Mouse (Mus musculus): ENCODE data around the gene Foxp1.

Gene Foxp1

GRCm38 (mm10) chr6:99359036-99359698 is 163.4 kb downstream of the Foxp1 start:
- peak; percentile 77 for DNase-seq (ENCODE audit: low spot score)

- DNase-seq (ENCODE audit: low spot score) = no peak
Measured at GRCm38 (mm10) chr6:99357931-99358330, 164.6 kb downstream of the Foxp1 start.

DNA sequence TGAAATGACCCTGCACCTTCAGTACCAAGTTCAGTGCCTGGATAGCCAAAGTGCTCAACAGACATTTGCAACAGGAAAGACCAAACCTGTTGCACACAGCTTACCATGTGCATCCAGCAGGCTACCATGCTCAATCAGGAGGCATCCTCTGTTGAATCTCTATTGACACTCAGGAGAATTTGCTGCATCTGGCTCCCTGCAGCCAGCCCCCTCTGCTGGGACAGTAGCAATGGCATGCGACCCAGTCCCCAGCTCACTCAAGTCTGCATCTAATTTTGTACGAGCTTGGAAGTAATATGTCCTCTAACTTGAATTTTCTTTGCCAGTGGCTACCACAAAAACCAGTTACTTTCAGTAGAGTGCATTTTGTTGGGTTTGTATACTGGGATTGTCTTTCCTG is 168.2 kb downstream of the Foxp1 start:
- DNase-seq (ENCODE audit: low spot score) = no peak

DNA sequence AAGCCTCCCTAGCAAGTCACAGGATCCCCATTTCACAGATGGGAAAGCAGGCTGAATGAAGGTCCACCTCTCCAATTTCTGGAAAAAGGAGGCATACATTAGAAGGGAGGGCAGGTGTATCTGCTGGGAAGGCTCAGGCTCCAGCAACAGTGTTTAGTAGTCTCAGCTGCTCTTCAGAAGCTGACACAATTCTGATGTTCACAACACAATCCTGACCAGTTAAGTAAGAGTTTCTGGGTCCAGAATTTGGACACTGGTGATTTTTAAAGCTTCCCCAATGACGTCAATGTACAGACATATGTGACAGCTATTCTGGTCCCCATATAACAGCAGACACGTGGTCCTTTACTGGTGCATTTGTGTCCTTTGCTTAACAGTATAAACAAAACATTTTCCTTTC is 169.1 kb downstream of the Foxp1 start:
- no peak for DNase-seq (ENCODE audit: low spot score)

DNA sequence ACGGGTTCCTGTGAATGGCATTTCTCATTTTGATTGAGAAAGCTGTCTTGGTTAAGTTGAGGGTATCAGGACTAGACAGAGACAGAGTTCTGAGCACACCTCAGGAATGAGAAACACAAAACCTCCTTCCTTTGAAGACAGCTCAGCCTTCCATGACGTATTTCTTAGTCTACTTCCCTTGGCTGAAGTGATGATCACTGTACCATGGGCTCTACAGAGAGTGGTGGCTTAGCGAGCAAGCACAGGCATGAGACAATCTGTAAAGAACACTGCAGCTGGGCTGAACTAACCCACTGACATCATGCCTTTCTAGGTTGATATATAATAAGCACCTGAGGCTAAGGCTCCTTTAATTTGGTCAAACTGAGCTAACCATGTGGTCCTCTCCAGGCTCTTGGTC is 172.0 kb downstream of the Foxp1 start:
- no peak for DNase-seq (ENCODE audit: low spot score)

- DNase-seq (ENCODE audit: low spot score) = no peak
Measured at GRCm38 (mm10) chr6:99350156-99350555, 172.4 kb downstream of the Foxp1 start.

DNA sequence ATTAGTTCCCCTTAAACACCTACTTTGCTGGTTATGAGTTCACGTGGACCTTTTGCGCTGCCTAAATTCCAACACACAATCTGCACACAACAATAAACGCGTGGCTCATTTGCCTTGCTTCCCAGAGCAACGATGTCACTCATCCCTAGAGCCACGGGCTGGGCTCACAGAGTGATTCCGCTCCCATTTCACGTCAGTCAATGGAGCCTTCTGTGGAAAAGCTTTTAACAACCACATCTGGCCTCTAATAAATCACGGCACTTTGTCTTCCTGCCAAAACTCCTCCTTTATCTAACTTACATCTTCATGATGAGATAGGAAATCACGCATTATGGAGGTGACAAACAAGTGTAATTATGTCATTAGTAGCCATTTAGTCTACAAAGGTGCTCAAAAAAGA is 174.7 kb downstream of the Foxp1 start:
- DNase-seq (ENCODE audit: low spot score) = no peak

GRCm38 (mm10) chr6:99344966-99345365 is 177.6 kb downstream of the Foxp1 start:
- no peak for DNase-seq (ENCODE audit: low spot score)

- no peak for DNase-seq (ENCODE audit: low spot score)
Measured at GRCm38 (mm10) chr6:99344357-99344756, 178.2 kb downstream of the Foxp1 start.

- DNase-seq (ENCODE audit: low spot score) = no peak
Measured at GRCm38 (mm10) chr6:99343815-99344214, 178.7 kb downstream of the Foxp1 start.

DNA sequence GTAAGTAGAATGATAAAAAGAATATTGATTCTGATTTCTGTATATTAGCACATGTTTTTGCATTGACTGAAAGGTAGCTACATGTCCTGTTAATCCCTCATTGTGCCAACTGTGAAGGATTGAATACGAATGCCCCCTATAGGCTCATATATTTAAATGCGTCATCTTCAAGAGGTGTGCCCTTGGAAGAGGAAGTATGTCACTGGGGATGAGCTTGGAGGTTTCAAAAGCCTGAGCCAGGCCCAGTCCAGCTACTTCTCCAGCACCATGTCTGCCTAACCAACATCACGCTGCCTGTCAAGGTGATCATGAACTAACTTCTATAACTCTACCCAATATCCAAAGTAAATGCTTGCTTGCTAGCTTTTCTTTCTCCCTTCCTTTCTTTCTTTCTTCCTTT is 180.1 kb downstream of the Foxp1 start:
- no peak for DNase-seq (ENCODE audit: low spot score)

- DNase-seq (ENCODE audit: low spot score) = no peak
Measured at GRCm38 (mm10) chr6:99340902-99341301, 181.6 kb downstream of the Foxp1 start.

DNA sequence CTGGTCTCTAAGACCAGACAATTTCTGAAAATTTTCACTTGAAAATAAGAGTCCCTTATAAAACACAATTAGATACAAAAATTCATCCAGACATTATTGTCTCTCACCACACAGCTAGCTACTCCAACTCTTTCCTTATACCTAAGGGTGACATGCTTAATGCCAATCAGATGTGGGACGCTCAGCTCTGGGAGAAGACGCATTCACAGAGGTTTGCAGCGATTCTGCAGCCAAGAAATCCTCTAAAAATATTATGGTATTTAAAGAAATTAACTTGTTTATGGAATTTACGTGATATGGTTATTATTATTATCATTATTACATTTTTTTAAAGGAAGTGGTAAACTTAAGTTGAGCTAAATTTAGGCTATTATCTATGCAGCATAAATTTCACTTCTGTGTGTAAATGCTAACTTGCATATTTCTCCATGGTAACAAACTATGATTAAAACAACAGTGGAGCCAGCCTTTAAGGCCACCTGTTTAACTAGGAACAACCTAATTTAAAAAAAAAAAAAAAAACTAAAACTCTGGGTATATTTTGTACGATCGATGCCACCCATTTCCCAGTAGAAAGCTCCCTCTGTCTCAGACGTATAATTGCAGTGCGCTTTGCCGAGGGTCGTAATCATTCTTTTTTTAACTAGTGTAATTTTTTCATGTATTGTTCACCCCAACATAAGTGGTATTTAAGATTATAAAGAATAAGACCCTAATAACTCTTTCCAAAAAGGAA is 182.4 kb downstream of the Foxp1 start:
- no peak for DNase-seq (ENCODE audit: low spot score)

GRCm38 (mm10) chr6:99339343-99339620 is 183.2 kb downstream of the Foxp1 start:
- DNase-seq (ENCODE audit: low spot score) = no peak

DNA sequence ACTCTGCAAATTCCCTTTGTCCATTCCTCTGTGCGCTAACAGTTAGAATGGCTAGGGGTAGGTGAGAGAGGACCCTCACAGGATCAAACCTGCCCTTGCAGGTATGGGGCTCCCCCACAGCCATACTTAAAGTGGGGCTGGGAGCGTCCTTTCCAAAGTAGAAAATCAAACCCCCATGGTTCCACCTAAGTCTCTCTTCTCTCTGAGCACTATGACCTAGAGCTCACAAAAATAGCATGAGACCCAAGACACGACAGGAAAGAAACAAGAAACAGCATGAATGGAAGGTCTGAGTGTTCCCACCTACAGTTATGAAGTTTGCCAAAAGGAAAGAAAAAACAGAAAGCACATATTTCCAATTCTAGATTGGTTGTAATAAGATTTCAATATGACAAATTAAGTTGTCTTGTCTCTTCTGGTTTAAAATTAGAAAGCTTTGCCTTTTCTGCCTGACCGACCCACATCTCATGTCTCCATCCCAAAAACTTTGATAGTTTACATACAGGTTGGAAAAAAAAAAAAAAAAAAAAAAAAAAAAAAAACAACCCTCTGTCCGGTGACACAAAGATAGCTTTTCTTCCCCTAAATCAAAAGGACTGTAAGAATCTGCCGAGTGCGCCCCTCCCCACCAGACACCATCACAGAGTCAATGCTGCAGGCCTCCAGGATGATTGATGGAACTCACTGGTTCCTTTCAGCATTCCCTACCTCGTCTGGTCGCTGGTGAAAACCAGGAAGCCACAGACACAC is 183.8 kb downstream of the Foxp1 start:
- DNase-seq (ENCODE audit: low spot score) = no peak

DNA sequence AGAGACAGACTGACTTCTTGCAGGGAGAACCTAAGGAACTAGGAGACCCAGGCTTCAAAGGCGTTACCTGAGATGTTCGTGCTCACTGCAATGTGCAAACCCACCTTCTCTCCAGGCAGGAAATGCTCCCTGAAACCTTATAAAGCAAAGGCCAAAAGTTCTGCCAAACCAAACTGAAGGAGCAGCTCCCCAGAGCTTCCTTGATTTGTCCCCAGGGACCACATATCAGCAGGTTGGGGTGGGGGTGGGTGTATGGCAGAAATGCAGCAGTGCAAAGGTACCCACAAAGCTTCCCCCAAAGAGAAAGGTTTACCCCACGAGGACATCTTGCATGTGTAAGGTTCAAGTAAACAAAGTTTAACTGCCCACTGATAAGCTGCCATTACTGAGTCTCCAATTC is 184.3 kb downstream of the Foxp1 start:
- DNase-seq (ENCODE audit: low spot score) = no peak

- no peak for DNase-seq (ENCODE audit: low spot score)
Measured at GRCm38 (mm10) chr6:99337575-99337974, 184.9 kb downstream of the Foxp1 start.

DNA sequence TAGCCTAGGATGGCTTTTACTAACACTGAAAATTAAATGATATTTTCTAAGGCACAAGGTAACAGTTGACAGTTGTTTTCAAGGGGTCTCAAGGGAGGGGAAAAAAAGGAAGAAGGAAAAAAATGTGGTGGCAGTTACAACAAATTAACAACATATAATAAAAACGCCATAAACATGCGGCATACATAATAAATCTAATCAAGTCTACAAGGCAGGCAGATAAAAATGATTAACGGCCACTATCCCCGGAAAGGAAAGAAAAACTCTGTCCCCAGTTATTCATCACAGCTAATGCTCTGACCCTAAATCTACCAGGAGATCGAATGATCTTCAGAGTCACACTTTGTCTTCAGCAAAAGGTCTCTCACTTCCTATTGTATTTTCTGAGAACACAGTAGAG is 186.3 kb downstream of the Foxp1 start:
- DNase-seq (ENCODE audit: low spot score) = no peak

GRCm38 (mm10) chr6:99335174-99335830 is 187.2 kb downstream of the Foxp1 start:
- DNase-seq (ENCODE audit: low spot score) = no peak

- no peak for DNase-seq (ENCODE audit: low spot score)
Measured at GRCm38 (mm10) chr6:99334255-99334654, 188.3 kb downstream of the Foxp1 start.

DNA sequence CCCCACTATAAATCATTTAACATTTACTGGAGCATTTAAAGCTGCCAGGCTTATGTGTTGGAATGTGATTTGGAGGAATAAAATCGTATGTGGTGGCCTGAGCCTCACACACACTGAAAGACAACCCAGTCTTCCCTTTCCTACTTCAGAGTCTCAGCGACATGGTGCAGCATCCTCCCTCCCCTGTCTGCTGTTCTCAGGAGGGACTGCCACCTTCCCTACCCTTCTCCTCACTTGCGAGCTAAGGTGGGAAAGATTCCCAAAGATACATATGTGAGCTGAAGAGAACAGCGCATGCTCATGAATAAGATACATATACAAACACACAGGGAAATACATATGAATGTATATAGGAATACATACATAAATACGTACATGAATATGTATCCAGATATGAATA is 189.4 kb downstream of the Foxp1 start:
- no peak for DNase-seq (ENCODE audit: low spot score)

GRCm38 (mm10) chr6:99330169-99330568 is 192.4 kb downstream of the Foxp1 start:
- DNase-seq (ENCODE audit: low spot score) = no peak

DNA sequence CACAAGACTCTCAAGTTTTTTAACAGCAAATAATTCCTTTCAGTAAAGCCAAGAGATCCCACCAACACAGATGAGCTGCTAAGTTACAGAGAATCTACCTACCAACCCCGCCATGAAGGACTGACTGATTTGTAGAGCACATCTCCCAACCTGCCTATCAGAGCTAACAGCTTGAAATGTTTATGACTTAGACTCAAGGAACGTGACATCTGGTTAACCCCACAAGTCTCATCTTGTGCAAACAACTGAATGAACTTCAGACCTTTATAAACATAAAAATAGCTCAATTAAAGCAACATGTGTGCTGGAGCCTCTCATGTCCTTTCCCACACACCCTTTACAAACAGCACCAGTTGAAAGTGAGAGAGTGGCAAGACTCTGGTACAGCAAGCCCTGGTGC is 193.9 kb downstream of the Foxp1 start:
- DNase-seq (ENCODE audit: low spot score) = no peak

Data from MN1 (cell line).